Mouse (Mus musculus) kidney, postnatal 14 days (tissue): ENCODE measurements around the gene Xirp1.

Experiments used
- DNase-seq: peaks from one replicate; pipeline ENCODE4 v3.0.0; 2022; ENCODE audit warnings: mixed read lengths

Gene Xirp1

DNA sequence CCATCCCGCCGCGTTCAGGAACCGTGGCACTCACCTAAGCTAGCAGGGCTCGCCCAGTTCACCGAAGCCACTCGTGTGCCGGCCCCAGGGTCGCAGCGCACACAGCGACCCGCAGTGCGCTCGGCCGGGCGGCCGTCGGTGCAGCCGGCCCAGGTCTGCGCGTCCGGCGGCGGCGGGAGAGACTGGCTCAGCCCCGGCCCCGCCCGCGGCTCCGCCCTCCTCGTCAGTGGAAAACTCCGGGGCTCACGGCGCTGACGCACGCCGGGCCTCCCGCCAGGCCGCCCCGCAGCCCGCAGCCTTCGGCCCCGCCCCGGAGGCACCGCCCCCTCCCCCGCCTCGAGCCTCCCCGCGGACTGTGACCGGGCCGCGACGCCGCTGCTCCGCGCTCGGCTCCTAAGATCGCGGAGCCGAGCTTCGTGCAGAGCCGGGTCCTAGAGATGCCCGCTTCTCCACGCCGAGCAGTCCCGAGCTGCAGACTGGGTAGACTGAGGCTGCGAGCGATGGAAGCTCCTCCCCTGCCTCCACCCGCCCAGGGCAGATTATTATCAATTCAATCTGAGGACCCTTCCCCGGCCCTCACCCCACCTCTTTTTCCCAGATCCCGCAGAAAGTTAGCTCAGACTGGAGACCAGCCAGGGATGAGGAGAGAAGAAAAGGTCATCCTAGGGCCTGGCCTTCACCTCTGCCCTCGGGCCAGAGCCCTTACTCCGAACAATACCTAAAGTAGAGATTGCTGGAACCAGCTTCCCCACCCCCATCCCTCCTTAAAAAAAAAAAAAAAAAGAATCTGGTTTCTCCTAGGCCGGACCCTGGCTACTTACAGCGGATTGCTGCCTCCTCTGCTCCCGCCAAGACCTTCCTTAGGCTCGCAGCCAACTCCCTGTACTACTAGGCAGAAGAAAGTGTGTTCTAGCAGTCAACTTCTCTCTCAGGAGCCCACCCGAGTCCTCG, 39.5 kb downstream of the Xirp1 start:
- peak; percentile 97 for DNase-seq

DNA sequence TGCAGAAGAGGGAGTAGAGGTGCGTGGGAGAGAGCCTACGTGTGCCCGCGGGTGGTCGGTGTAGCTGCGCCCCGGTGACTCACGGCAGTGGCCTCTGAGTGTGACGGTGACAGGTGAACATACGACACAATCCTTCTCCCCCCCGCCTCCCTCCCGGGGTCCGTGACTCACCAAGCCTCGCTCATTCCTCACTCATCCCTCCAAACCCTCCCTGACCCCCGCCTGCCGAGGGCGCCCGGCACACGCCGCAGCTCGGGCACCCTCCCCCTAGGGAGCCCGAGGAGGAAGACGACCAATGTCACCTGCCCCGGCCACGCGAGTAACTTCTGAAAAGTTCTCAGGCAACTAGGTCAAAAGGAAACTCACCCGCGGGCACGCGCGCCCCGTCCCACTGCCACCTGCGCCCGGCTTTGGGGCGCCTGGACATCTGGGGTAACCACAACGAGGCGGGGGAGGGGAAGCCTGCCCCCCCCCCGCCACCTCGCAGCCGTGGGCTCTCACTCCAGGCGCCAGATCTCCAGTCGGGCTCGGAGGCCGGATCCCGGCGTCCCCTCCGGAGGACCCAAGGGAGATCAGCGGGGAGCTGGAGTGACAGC, 40.3 kb downstream of the Xirp1 start:
- peak; percentile 60 for DNase-seq

DNA sequence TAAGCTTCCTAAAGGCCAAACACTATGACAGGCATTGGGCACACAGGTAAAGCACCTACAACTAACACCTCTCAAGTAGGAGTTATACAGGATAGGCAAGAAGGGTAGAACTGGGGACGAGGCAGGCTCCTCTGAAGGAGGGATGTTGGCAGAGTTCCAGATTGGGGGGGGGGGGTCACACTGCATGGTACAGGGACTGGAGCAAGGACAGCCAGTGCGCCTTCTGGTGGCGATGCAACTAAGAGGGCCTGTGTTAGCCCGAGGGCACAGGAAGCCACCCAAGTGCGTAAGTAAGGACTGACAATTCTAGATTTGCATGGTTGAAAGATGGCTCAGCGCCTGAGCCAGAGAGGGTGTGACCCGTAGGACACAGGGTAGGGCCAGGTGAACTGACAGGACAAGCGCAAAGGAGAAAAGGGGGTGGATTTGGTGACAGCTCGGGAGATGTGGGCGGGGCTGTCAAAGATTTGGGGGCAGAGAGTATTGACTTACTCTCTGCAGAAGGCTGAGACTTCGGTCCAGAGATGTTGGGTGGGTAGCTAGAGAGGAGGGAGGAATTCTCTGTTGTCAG, 41.1 kb downstream of the Xirp1 start:
- peak; percentile 76 for DNase-seq

DNA sequence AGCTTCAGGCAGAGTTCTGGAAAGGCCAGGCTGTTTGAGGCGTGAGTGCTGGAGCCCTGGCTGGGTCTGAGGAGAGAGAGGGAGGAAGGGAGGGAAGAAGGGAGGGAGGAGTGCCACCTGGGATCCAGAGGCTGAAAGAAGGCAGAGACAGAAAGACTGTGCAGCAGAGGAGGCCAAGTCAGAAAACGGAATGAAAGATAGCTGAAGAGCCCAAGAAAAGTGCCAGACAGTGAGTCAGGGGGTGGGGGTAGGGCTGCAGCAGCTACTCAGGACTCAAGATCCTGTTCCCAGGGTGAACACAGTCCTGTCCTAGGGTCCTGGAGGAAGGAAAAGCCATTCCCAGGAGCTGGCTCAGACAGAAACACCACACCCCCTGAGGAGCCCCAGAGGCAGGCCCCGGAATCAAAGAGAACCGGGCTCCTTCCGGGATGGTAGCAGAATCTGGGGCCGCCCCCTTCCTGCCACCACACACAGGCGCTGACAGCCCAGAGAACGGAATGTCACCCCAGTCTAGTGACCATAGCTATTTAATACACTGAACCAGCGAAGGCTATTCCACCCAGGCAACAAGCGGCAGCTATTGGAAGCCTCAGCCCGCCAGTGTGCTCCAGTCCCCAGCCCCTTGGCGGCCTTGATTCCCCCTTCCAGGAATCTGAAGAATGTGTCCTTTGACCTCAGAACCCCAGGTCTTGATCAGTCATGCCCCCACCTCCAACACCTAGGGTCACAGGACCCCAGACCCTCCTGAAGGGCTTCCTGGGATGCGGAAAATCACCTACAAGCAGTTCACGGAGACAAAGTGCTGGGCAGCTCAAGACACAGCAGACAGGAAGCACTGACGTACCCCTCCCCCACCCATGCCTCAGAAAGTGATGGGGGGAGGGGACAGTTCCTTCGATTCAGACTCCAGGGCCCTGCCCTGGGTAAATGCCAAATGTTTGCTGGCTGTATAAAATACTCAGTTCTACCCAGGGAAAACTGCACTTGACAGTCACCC, 41.9 kb downstream of the Xirp1 start:
- DNase-seq: peak; percentile 90

DNA sequence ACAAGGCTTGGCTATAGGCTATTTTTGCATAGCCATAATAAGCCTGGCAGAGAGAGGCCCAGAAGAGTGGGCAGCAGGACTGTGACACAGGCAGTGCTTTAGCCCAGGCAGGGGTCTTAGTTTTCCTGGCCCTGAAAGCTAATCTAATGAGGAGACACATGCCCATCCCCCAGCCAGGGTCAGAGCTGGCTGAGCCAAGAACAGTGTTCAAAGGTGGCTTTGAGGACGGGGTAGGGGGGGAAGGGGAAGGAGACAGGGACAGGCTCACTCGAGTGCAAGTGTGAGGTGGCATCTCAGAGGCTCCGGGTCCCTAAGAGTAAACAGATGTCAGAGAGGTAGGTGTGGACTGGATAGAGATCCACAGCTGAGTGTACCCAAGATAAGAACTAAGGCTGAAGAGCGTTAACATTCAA, 42.6 kb downstream of the Xirp1 start:
- DNase-seq: peak; percentile 65

DNA sequence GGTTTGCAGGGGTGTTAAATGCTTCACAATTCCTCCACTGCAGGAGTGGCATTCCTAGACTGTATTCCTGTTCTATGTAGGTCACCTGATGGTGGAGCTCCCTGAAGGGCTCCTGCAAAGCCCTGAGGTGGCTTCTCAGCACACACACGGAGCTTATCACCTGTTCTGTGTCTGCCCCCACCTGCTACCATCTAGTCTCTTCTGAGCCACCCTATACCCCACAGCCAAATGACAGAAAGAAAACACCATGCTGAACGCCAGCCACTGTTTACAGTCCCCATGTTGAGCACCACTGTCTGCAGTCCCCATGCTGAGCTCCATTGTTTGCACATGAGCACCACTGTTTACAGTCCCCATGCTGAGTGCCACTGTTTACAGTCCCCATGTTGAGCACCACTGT, 43.6 kb downstream of the Xirp1 start:
- DNase-seq: no peak

DNA sequence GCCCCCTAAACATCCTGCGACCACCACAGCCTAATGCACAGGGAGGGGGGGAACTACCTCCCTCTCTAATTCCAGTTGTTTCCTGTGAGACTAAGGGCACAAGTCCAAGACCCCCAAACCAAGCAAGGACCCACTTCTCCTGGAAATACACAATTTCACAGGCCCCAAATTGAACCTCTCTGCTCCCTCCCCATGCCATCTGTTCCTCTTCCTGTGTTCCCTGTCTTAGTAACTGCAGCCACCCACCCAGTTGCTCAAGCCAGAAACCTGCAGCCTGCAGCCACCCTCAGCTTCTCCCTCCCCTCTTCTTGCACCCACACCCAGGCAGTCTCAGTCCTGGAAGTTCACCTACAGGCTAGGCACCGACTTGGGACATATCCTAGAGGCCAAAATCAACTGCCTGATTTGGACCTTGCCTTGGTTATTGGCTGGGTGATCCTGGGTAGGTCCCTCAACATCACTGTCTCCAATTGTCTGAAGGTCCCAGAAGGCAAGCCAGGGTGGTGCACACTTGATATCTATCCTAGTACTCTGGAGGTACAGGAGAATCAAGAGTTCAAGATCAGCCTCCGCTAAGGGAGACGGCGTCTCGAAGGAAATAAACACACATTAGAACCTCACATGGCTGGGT, 44.5 kb downstream of the Xirp1 start:
- DNase-seq: no peak

DNA sequence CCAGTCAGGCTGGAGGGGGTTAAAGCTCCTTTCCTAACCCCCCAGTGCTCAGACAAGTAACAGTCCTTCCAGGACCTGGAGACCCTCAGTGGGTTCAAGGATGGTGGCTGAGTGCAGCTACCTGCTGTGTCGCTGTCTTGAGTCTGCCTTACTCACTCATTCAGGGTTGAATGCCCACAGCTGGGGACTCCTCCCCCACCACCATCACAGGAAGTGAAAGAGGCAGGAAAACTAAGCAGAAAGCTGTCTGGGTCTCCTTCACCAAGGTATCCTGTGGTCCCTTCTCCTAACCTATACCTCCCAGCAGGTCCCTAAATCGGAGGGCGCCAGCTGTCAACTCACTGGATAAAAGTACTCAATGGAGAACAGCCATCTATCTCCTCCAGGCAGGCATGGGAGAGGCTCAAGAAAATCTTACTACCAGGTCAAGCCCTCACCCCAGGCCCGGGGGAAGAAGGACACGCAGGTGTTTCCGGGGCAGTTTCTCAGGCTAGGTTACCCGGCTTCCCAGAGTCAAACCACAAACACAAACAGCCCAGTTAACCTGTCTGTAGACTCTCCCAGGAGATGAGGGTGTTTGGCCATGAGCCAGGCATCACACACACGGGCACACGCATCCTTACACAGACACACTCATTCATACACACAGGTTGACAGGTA, 45.1 kb downstream of the Xirp1 start:
- DNase-seq: peak; percentile 28

DNA sequence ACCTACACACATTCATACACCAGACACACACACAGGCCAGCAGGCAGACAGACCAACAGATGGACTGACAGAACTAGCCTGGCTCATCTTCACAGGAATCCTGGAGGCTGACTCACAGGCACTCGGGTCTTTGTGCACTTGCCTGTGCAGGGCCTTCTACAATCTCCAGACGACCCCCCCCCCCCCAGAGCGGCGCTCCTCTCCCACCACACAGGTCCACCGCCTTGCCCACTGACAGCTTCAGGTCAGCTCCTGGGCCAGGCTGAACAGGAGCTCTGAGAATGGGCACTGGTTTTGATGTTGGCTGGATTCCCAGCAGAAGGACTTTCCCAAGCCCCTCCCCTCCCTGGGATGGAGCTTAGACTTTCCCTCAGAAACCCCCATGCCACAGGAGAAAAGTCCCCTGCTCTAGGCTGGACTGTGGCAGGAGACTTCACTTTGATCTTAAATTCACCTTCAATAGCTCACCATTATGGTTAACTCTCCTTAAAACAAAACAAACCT, 45.8 kb downstream of the Xirp1 start:
- peak; percentile 73 for DNase-seq

DNA sequence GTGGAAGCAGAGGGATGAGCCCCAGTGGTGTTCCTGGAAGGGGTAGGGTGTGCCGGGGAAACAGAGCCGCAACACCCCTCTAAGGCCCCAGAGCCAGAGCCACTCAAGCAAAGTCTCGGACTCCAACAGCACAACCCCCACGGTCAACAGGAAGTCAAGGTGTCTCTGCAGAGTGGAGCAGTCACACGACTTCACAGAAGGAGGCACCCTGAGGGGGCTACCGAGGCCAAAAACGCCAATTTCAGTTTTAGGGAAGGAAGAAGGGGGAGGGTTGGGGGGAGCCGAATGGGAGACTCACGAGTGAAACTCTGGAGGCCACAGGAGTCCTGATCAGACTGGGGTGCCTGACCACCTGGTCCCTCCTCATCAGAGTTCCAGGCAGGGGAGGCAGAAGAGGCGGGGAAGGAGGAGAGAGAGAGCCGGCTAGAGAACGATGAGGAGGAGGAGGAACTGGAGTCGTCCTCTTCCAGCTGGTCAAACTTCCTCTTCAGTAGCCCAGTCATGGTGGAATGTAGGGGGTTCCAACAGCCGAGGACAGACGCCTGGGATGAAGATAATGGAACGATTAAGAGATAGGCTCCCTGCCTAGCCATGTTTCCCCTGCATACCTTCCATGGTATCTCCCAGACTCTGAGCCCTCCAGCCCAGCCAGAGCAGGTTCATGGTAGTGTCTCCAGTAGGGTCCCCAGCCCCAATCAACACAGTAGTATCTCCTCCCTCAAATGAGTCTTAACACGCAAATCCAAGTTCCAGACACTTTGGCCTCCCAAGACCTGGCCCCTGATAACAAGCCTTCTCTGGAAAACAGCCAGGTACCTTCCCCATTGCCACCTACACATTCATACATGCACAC, 46.5 kb downstream of the Xirp1 start:
- no peak for DNase-seq

DNA sequence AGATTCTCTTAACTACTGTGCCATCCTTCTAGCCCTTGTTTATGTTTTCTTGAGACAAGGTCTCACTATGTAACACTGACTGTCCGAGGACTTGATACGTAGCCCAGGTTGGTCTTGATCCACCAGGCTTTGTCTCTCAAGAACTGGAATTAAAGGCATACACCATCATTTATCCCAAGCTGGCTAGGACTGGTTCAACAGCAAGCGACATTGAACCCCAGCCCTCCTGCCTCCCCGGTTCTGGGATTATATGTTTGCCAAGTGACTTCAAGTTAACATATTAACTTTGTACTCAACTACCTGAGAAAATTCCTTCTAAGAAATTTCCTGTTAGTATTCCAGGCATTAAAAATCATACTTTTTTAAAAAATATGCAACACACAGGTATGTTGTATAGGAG, 48.1 kb downstream of the Xirp1 start:
- DNase-seq: peak; percentile 60

DNA sequence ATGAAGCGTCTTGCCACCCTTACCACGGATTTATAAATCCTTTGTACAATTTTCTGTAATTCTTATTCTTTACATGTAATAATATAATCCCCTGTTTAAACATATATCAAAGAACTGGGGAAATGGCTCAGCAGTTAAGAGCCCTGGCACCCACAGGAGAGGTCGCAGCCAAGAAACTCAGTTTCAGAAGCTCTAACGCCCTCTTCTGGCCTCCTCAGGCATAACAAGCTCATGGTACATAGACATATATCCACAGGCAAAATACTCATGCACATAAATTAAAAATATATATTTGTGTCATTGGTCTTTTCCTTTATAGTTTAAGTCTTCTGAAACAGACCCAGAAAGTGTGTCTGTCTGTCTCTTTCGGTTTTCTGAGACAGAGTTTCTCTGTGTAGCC, 48.8 kb downstream of the Xirp1 start:
- DNase-seq: no peak

DNA sequence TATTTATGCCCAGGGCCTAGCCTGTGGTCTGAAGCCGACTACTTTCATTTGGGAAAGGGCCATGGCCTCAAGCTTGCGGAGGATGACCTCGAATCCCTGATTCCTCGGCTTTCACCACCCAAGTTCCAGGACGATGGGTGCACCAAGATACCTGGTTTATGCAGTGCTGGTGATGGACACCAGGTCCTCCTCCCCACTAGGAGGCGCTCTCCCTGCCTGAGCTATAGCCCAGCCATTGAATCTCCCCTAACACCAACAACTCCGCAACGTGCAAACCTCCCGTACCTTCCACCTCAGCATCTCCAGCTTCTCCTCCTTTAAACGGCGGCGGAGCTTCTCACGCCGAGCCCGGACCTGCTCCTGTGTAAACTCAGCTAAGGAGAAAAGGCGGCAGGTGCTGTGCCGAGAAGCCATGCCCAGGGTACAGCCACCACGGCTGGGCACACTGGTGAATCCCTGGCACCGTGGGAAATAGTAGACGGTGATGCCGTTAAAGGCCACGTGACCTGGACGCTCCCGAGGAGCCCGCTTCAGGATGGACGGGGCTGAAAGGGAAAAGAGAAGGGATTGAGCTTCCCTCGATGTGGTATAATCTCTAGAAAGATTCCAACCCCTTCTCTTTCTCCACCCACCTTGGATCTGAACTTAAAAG, 49.4 kb downstream of the Xirp1 start:
- no peak for DNase-seq

DNA sequence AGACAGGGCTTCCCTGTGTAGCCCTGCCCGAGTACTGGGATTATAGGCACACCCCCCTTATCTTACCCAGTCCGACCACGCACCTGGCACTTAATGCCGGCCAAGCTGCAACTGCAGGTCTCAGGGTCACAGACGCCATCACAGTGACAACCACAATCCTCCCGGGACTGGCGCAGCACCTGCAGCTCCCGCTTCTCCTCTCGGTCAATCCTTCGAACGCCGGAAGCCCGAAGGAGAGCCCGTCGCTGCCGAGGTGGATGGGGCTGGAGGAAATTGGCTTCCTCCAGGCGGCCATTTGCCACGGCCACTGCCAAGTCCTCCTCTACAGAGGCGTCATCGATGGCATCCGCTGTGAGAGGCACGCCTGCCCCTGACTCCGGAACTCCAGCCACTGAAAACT, 50.1 kb downstream of the Xirp1 start:
- no peak for DNase-seq

DNA sequence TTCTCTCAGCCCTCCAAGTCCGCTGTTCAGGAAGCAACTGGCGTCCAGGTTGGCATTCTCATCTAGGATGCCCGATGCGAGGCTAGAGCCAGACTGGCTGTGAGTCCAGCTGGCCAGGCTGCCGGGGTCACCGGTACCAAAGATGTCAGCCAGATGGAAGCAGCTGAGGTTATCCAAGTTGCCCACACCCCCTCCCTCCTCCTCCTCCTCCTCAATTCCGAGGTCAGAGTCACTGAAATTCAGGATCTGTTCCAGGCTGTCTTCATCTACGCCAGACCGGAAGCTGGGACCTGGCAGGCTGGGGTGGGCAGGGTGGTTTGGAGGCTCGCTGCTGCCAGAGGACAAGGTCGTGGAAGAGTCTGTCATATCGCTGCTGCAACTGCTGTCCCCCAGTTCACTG, 50.8 kb downstream of the Xirp1 start:
- DNase-seq: no peak

DNA sequence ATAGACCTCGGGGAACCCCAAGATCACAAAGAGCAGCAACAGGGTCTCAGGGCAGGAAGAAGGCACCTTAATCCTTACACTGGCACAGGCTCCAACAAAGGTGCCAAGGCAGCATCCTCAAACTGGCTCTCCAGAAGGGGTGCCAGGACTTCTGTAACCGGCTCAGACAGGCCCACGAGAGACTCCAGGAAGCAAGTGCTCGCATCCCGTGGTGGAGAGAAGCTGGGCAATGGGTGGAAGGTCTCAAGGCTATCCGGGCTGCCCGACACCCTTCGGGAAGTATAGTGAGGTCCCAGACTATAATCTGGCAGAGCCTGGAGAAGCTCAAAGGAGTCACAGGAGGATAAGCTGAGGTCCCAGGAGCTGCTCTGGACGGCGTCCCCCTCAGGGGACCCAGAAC, 51.2 kb downstream of the Xirp1 start:
- DNase-seq: no peak

DNA sequence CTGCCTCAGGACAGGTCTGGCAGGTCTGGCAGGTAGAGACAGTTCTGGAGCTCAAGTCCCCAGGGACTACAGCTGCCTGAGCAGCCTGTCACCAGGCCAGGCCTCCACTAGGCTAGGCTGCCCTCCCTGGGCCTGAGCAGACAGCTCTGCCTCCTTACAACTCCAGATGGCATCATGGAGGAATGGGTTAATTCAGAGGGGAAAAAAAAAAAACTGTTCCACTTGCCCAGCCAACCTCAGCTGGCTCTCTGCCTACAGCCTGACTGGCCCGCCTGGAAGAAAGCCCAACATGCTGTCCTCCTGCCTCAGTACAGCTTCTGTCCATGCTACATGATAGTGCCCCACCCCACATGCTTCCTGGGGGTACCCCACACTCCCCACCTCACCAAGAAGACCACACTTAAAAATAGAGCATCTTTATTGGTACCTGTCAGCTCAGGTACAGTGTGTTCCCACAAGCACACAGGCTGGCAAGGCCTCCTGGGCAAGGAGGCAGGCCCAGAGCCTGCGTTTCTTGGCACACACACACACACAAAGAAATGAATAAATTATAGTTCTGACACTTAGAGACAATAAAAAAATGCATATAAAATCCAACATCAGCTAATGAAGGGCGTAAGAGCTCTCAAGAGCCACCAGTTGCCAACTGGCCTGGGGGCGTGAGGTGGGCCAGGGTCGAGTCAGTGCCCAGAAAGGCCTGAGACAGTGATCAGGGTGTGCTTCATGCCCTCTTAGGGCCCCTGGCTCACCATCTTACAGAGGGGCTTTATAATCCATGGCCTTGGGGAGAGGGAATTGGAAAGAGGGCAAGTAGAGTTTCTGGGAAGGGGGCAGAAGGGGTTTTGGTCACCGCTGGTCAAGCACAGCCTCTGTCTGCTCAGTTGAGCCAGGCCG, 52.4 kb downstream of the Xirp1 start:
- DNase-seq: peak; percentile 67

DNA sequence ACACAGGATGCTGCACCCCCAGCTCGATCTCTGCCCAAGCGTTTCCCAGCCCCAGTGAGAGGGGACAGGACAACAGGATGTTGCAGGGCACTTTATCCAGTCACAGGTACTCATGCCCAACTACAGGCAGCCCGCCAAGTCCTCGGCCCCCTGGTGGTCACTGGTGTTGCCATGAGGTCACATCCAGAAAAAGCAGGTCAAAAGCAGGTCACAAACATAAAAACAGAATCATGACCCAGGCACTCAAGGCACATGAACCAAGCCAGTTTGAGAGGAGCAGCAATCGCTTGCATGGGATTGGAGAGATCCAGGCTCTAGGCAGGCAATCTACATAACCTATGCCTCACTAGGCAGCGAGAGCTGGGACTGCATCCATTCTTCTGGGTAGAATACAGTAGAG, 53.2 kb downstream of the Xirp1 start:
- peak; percentile 79 for DNase-seq

DNA sequence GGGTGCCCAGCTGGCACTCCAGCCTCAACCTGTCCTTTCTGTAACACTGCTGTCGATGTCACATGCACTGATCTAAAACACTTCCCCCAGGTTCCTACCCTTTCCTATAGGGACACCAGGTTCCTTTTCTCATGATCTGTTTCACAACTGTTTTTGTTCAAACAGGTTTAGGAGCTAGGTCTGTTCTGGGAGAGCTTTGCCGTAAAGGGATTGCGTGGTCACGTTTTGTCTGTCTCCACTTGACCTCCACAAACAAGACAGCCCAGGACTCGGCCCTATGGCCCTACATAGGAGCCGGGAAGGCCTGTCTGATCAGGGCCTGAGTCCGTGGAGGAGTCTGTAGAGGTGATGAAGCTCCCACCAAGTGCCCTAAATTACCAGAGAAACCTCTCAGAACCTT, 53.6 kb downstream of the Xirp1 start:
- DNase-seq: no peak
